Mouse (Mus musculus): ENCODE data around the gene A930009A15Rik. TPM values are rescaled to one million over a fixed set of nuclear protein-coding genes. Genes with fewer than 3 reads are reported as not detected.

A930009A15Rik gene
- polyA plus RNA-seq, 1 experiment from 2014 or later, result 1.6 TPM

GRCm38 (mm10) chr10:115553352-115554113 lies 16.3 kb upstream of the A930009A15Rik start:
- Histone ChIP-seq H3K4me1 (ENCODE audit: control insufficient read depth, insufficient read depth, low read depth, low read length) (no peaks in the 10 kb centered on the region), H3K9ac (ENCODE audit: low read depth, low read length) (no peak overlapping the region), H3K27me3 (replicated peaks; ENCODE audit: control insufficient read depth, insufficient read depth, low read length) (no peaks in the 10 kb centered on the region), H3K4me3 (ENCODE audit: low read length) (no peak overlapping the region), H3K9me3 (ENCODE audit: control insufficient read depth, low read length) (no peaks in the 10 kb centered on the region), H3K4me2 (ENCODE audit: low read length) (no peak overlapping the region), H3K27ac (ENCODE audit: low read depth, low read length) (no peak overlapping the region), H3K36me3 (ENCODE audit: control insufficient read depth, insufficient read depth, low read length) (no peaks in the 10 kb centered on the region)
- 42% methylated on average over 11 of the region's 11 CpGs for WGBS
- no peak for ATAC-seq

GRCm38 (mm10) chr10:115555191-115555765 lies 14.5 kb upstream of the A930009A15Rik start:
- ATAC-seq, result no peak
- H3K4me2 ChIP-seq (ENCODE audit: low read length), result no peak overlapping the region

GRCm38 (mm10) chr10:115556738-115557242 lies 13.0 kb upstream of the A930009A15Rik start:
- Histone ChIP-seq H3K9me3 (ENCODE audit: control insufficient read depth, low read length) (no peaks in the 10 kb centered on the region), H3K27me3 (replicated peaks; ENCODE audit: control insufficient read depth, insufficient read depth, low read length) (no peaks in the 10 kb centered on the region), H3K4me1 (ENCODE audit: control insufficient read depth, insufficient read depth, low read depth, low read length) (no peaks in the 10 kb centered on the region), H3K27ac (ENCODE audit: low read depth, low read length) (no peak overlapping the region), H3K4me3 (ENCODE audit: low read length) (no peak overlapping the region), H3K9ac (ENCODE audit: low read depth, low read length) (no peak overlapping the region), H3K36me3 (ENCODE audit: control insufficient read depth, insufficient read depth, low read length) (no peaks in the 10 kb centered on the region), H3K4me2 (ENCODE audit: low read length) (peak overlapping the region; percentile 12; the same call in 1 of the 2 replicates)
- WGBS, result 20% methylated on average over 12 of the region's 12 CpGs
- peak; percentile 42 for ATAC-seq

More at GRCm38 (mm10) chr10:115555191-115555765, 14.5 kb upstream of the A930009A15Rik start:
- Histone ChIP-seq H3K4me3 (ENCODE audit: low read length) (no peak overlapping the region), H3K4me1 (ENCODE audit: control insufficient read depth, insufficient read depth, low read depth, low read length) (no peaks in the 10 kb centered on the region), H3K27ac (ENCODE audit: low read depth, low read length) (no peak overlapping the region), H3K9ac (ENCODE audit: low read depth, low read length) (no peak overlapping the region), H3K9me3 (ENCODE audit: control insufficient read depth, low read length) (no peaks in the 10 kb centered on the region), H3K27me3 (replicated peaks; ENCODE audit: control insufficient read depth, insufficient read depth, low read length) (no peaks in the 10 kb centered on the region), H3K36me3 (ENCODE audit: control insufficient read depth, insufficient read depth, low read length) (no peaks in the 10 kb centered on the region)
- WGBS, result 66% methylated on average over 2 of the region's 2 CpGs

- Histone ChIP-seq H3K4me1 (ENCODE audit: control insufficient read depth, insufficient read depth, low read depth, low read length) (no peaks in the 10 kb centered on the region), H3K9me3 (ENCODE audit: control insufficient read depth, low read length) (no peaks in the 10 kb centered on the region), H3K36me3 (ENCODE audit: control insufficient read depth, insufficient read depth, low read length) (no peaks in the 10 kb centered on the region), H3K4me2 (ENCODE audit: low read length) (no peak overlapping the region), H3K27ac (ENCODE audit: low read depth, low read length) (no peak overlapping the region), H3K27me3 (replicated peaks; ENCODE audit: control insufficient read depth, insufficient read depth, low read length) (no peaks in the 10 kb centered on the region), H3K4me3 (ENCODE audit: low read length) (no peak overlapping the region), H3K9ac (ENCODE audit: low read depth, low read length) (no peak overlapping the region)
- 69% methylated on average over 12 of the region's 12 CpGs for WGBS
- ATAC-seq, result no peak
Measured at GRCm38 (mm10) chr10:115561136-115561880, 8.5 kb upstream of the A930009A15Rik start.

- 80% methylated on average over 4 of the region's 4 CpGs for WGBS
- H3K9me3 ChIP-seq (ENCODE audit: control insufficient read depth, low read length), result no peaks in the 10 kb centered on the region
- no peaks in the 10 kb centered on the region for H3K4me1 ChIP-seq (ENCODE audit: control insufficient read depth, insufficient read depth, low read depth, low read length)
- no peak overlapping the region for H3K27ac ChIP-seq (ENCODE audit: low read depth, low read length)
- no peak overlapping the region for H3K9ac ChIP-seq (ENCODE audit: low read depth, low read length)
- H3K4me2 ChIP-seq (ENCODE audit: low read length), result no peak overlapping the region
- no peaks in the 10 kb centered on the region for H3K36me3 ChIP-seq (ENCODE audit: control insufficient read depth, insufficient read depth, low read length)
- H3K4me3 ChIP-seq (ENCODE audit: low read length), result no peak overlapping the region
- no peak for ATAC-seq
- H3K27me3 ChIP-seq (replicated peaks; ENCODE audit: control insufficient read depth, insufficient read depth, low read length), result no peaks in the 10 kb centered on the region
Measured at GRCm38 (mm10) chr10:115562911-115563686, 6.7 kb upstream of the A930009A15Rik start.

GRCm38 (mm10) chr10:115563961-115564360 lies 5.8 kb upstream of the A930009A15Rik start:
- H3K4me2 ChIP-seq (ENCODE audit: low read length), result no peak overlapping the region
- no peak for ATAC-seq
- H3K9me3 ChIP-seq (ENCODE audit: control insufficient read depth, low read length), result no peaks in the 10 kb centered on the region
- 77% methylated on average over 5 of the region's 5 CpGs for WGBS
- no peaks in the 10 kb centered on the region for H3K36me3 ChIP-seq (ENCODE audit: control insufficient read depth, insufficient read depth, low read length)
- no peak overlapping the region for H3K27ac ChIP-seq (ENCODE audit: low read depth, low read length)
- H3K4me1 ChIP-seq (ENCODE audit: control insufficient read depth, insufficient read depth, low read depth, low read length), result no peaks in the 10 kb centered on the region
- H3K27me3 ChIP-seq (replicated peaks; ENCODE audit: control insufficient read depth, insufficient read depth, low read length), result no peaks in the 10 kb centered on the region
- no peak overlapping the region for H3K4me3 ChIP-seq (ENCODE audit: low read length)
- no peak overlapping the region for H3K9ac ChIP-seq (ENCODE audit: low read depth, low read length)

- H3K27me3 ChIP-seq (replicated peaks; ENCODE audit: control insufficient read depth, insufficient read depth, low read length), result no peaks in the 10 kb centered on the region
- H3K4me3 ChIP-seq (ENCODE audit: low read length), result no peak overlapping the region
- no peaks in the 10 kb centered on the region for H3K9me3 ChIP-seq (ENCODE audit: control insufficient read depth, low read length)
- H3K36me3 ChIP-seq (ENCODE audit: control insufficient read depth, insufficient read depth, low read length), result no peaks in the 10 kb centered on the region
- no peak for ATAC-seq
- no peaks in the 10 kb centered on the region; the same call in 1 of the 2 replicates for H3K4me1 ChIP-seq (ENCODE audit: control insufficient read depth, insufficient read depth, low read depth, low read length)
- peak overlapping the region; percentile 12 for H3K4me2 ChIP-seq (ENCODE audit: low read length)
- H3K9ac ChIP-seq (ENCODE audit: low read depth, low read length), result no peak overlapping the region
- 34% methylated on average over 2 of the region's 2 CpGs for WGBS
- peak overlapping the region; percentile 49 for H3K27ac ChIP-seq (ENCODE audit: low read depth, low read length)
Measured at GRCm38 (mm10) chr10:115570577-115570976, 791 bp downstream of the A930009A15Rik start.

- Histone ChIP-seq H3K27me3 (replicated peaks; ENCODE audit: control insufficient read depth, insufficient read depth, low read length) (no peaks in the 10 kb centered on the region), H3K9me3 (ENCODE audit: control insufficient read depth, low read length) (no peaks in the 10 kb centered on the region), H3K4me3 (ENCODE audit: low read length) (no peak overlapping the region), H3K4me2 (ENCODE audit: low read length) (peak overlapping the region; percentile 27), H3K36me3 (ENCODE audit: control insufficient read depth, insufficient read depth, low read length) (no peaks in the 10 kb centered on the region), H3K27ac (ENCODE audit: low read depth, low read length) (no peak overlapping the region; the same call in 1 of the 2 replicates), H3K9ac (ENCODE audit: low read depth, low read length) (no peak overlapping the region), H3K4me1 (ENCODE audit: control insufficient read depth, insufficient read depth, low read depth, low read length) (no peaks in the 10 kb centered on the region; the same call in 1 of the 2 replicates)
- WGBS, result 10% methylated on average over 6 of the region's 6 CpGs
- peak; percentile 91 for ATAC-seq
Measured at GRCm38 (mm10) chr10:115571317-115571716, 1.5 kb downstream of the A930009A15Rik start.
